Mouse (Mus musculus) kidney, adult 2 months (tissue): ENCODE measurements around the gene Dlg2.

Experiments
- CTCF ChIP-seq: fragments of 200-500 bp; conservative IDR thresholded peaks from 2 replicates; pipeline ENCODE4 v1.5.1; 2011; ENCODE audit warnings: low read depth, mild to moderate bottlenecking, control low read depth, low read length, moderate library complexity, mixed read lengths; ENCODE audit not compliant: insufficient read depth, insufficient read length
- POLR2A ChIP-seq: fragments of 200-500 bp; IDR thresholded peaks from one replicate; pipeline ENCODE4 v1.6.1; 2011; ENCODE audit warnings: low read depth, low read length, control low read depth

DNA sequence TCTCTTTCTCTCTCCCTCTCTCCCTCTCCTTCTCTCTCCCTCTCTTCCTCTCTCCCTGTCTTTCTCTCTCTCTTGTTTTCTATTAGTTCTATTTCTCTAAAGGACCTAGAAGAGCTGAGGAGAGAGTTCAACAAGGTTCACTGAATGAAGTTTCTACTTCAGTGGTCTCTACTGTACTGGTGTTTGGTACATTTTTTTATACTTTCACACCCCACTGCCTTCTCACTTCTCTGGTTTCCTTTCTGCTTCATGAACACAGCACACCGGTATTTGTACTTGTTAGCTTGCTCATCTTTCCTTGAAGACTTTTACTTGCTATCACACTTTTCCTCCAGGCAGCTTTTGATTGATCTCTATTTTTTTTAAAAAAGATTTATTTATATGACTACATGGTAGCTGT, 173.0 kb downstream of the Dlg2 start:
- TF ChIP-seq CTCF (no peak), POLR2A (no peak)
